Mouse (Mus musculus): ENCODE data around the gene Spata20.

Gene Spata20

GRCm38 (mm10) chr11:94482738-94483137, 3.2 kb downstream of the Spata20 start:
- no peak for DNase-seq (ENCODE audit: low spot score)

GRCm38 (mm10) chr11:94481963-94482362, 4.0 kb downstream of the Spata20 start:
- DNase-seq (ENCODE audit: low spot score): no peak

DNA sequence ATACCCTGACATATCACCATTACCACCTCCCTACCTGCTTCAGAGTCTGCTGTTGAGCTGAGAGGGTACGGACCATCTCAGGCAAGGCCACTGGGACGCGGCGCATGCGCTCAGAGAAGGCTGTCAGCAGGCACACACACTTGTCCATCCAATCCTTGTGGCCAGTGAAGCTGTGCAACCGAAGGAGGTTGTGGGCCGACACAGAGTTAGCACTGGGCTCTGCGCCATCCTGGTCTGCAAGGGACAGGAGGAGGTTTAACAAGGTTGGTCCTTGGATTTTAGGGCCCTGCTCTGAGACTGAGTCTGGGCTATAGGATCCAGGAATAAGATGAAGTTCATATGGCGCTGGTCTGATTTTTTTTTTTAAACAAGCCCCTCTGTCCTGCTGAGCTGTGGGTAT, 5.6 kb downstream of the Spata20 start:
- no peak for DNase-seq (ENCODE audit: low spot score)

DNA sequence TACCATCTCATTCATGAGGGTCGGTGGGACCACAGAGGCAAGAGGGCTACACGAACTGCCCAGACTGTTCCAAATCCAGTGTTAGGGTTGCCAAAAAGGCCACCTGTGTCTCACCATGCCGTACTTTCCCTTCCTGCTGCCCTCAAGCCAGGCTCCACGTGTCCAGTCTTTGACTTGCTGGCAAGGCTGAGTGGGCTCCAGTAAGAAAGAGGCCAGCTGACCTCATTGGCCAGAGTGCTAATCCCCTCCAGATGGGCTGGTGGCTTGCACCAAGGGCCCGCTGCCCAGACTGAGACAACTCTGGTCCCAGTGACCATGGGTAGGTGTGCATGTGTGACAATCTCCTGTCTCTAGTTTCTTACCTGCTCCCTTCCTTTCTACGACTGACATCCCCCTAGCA, 8.3 kb downstream of the Spata20 start:
- no peak for DNase-seq (ENCODE audit: low spot score)

- no peak for DNase-seq (ENCODE audit: low spot score)
Measured at GRCm38 (mm10) chr11:94475722-94476121, 10.3 kb downstream of the Spata20 start.

DNA sequence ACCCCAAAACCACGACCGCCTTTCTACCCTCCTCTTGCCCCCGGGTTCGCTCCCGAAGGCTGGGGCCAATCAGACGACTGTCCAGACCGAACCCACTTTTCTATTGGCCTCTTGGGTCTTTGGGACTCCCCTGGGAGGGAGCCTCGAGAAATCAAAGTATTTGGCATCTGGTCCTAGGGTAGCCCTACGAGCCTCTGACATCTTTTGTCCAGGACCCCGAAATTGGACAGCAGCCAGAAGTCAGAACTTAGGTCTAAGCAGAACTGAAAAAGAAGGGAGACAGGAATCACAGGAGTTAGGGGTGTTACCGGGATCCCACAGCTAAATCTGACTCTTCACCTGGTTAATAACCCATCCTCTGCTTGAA, 11.5 kb downstream of the Spata20 start:
- DNase-seq (ENCODE audit: low spot score): no peak

GRCm38 (mm10) chr11:94473707-94474543, 12.1 kb downstream of the Spata20 start, which contains the start of gene Cacna1g:
Cacna1g (minus strand) TSS chr11:94474198.
- DNase-seq (ENCODE audit: low spot score): peak; percentile 83

GRCm38 (mm10) chr11:94472916-94473706, 12.9 kb downstream of the Spata20 start:
- no peak for DNase-seq (ENCODE audit: low spot score)

DNA sequence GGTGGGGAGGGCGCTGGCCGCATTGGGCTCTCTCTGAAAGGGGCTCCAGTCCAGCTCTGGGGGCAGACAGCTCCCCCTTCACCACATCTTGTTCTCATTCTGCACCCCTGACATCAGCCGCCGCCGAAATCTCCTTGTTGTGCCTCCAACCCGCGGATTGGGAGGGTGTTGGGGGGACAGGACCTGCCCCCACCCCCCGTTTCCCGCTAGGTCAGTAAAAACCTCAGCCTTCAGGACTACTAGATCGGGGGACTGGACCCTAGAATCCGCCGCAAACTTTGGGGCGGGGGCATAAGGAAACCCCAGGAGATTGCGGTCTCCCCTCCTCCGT, 13.4 kb downstream of the Spata20 start:
- no peak for DNase-seq (ENCODE audit: low spot score)

- DNase-seq (ENCODE audit: low spot score): no peak
Measured at GRCm38 (mm10) chr11:94471740-94472584, 14.0 kb downstream of the Spata20 start.

DNA sequence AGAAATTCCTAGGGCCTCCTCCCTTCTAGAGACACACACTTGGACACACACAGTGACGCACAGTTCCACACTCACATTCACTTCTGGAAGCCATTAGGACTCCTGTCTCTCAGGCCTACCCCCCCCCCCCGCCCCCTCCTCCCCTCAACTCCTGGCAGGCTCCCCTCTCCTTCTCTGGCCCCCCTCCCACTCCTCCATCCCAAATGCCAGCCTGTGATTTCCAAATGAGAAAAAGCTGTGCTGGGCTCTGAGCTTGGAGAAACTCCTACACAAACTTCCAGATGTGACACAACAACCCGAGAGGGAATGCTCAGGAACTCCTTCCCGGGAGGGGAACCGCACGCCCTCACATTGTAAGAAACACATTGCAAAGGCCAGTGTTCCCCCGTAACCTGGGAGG, 15.6 kb downstream of the Spata20 start:
- no peak for DNase-seq (ENCODE audit: low spot score)

DNA sequence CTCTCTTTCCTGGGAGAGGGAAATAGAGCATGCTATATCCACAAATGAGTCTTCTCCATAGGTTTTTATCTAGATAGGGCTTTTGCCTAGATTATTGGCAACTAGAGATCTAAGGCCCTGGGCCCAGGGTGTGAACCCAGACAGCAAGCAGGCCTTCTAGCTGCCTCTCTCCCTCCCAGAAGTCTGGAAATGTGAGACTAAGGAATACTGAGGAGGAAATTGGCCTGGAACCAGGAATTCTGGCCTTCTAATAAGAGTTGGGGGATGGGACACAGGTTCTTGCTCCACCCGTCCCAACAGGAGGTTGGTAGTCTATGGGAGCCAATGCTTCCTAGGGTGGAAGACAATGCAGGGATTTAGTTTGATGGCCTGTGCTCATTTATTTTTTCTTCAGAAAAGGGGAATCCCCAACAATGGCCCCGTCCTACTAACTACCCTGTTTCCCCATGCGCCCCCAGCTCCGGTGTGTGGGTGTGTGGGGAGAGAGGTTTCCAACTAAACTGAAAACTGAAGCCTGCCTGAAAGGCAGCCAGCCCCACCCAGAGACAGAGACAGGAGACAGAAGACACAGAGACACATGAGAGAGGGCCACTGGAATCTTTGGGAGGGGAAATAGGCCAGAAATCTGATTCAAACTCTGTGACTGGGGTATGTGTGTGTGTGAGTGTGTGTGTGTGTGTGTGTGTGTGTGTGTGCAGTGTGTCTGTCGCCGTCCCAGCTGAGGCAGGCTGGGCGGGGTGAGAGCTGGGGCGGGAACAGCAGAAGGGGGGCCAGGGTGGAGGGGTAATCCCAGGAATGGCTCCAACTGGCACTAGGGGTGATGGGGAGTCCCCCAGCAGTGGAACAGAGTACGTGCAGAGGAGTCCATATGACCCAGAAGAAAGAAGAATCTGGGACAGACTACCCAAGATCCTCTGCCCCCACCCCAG, 16.6 kb downstream of the Spata20 start:
- no peak for DNase-seq (ENCODE audit: low spot score)

DNA sequence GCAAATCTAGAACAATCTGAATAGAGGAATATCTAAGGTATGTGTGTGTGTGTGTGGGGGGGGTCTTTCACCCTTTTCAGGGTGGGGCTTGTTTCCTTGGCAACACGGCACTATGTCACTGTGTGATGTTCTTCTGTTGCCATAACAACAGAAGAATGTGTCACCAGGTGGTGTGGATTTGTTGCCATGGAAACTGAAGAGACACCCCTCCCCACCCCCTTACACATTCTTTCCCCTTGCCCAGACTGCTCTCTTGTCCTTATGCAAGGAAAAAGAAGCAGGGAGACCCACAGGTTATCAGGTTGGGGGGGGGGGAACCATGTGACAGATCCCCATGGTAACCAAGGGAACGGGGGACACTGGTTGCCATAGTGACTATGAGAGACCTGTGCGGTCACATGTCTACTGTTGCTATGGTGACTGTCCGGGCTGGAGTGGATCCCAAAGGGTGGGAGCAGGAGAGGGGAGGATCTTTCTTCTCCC, 17.4 kb downstream of the Spata20 start:
- DNase-seq (ENCODE audit: low spot score): no peak

DNA sequence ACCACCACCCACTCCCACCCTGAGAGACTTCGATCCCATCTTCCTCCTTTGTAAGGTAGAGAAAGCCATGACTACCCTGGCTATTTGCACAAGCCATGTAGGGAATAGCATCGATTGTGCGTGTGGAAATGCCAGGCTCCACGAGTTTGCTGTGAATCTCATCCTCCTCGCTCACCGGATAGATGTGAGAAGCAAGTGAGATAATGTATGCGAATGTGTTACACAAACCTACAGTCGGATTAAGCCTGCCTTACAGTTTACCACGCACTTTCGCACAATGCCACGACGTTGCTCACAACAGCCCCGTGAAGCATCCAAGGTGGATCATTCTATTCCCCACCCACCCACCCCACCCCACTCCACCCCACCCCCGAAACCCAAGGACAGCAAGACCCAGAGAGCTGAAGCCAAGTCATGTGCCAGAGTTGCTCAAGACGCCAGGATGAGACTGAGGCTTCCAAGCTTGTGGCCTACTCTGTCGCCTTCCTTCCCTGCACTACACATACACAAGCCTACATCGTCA, 19.6 kb downstream of the Spata20 start:
- no peak for DNase-seq (ENCODE audit: low spot score)

- peak; percentile 52 for DNase-seq (ENCODE audit: low spot score)
Measured at GRCm38 (mm10) chr11:94464170-94464569, 21.8 kb downstream of the Spata20 start.

- DNase-seq (ENCODE audit: low spot score): no peak
Measured at GRCm38 (mm10) chr11:94461856-94462255, 24.1 kb downstream of the Spata20 start.

- DNase-seq (ENCODE audit: low spot score): no peak
Measured at GRCm38 (mm10) chr11:94457001-94457400, 29.0 kb downstream of the Spata20 start.

DNA sequence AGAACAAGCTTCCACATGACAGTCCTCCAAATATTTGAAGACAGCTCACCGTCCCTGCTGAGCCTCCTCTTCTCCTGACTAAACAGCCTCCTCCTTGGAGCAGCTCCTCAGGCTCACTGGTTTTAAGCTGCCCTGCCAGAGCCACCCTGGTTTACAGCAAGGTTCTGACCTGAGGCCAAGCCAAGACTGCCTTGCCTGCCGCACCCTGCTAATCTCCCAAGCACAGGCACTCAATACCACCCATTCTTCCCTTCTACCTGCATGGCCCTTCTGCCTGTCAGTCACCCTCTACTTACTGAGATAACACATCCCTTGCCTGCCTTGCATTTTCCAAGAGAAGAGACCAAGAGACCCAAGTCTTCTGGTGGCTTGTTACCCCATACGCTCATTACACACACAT, 29.6 kb downstream of the Spata20 start:
- no peak for DNase-seq (ENCODE audit: low spot score)

DNA sequence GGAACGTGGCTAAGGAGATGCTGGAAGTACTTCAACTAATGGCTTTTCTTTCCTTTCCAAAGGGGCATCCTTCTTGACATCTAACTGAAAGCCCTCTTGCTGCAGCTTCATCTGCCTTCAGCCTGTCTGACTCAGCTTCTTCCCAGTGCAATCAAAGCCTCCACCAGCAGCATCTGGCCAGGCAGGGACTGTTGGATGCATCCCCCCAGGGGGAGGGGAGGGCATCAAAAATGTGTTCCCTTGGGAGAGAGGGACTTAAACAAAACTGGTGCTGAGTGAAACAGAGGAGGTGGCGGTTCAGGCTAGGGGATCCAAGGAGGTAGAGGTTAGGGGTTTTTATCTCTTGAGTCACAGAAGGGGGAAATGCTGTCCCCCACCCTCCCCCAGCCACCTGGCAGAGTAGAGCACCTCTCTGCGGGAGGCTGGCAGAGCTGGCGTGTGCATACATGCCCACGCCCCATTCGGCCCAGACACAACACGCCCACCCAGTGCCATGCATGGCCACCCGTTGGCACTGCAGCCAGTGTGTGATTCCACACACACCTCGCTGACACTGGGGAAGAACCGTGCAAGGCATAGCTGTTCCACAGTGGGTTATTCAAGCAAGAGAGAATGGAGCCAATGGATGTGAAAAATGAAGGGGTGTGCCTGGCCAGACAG, 30.7 kb downstream of the Spata20 start:
- no peak for DNase-seq (ENCODE audit: low spot score)

DNA sequence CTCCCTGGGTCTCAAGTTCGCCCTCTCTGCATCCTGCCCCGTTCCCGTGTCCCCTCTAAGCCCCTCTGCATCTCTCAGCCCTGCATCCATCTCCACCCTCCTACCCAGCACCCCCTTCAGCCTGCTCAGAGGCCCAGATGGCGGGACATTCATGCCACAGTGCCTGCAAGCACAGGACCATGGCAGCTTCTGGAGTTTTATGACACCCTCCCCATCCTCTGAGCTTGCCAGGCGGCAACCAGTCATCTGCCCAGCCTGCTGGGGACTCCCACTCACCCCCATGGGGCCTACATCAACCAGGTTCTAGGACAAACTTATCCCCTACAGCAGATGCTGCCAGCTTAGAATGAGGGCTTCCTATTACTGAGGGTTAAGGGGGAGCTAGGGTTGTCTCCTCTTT, 31.2 kb downstream of the Spata20 start:
- DNase-seq (ENCODE audit: low spot score): no peak

Data from yolk sac, embryonic 10.5 days (tissue).